Mouse (Mus musculus) stomach, embryonic 14.5 days (tissue): Measurements from ENCODE around the gene Csnk2b. TPM values are rescaled to one million over a fixed set of nuclear protein-coding genes. Genes with fewer than 3 reads are reported as not detected.

Experiments used
- ATAC-seq: fragments of 200-750 bp; cut with Nextera tagmentation; 2 replicates; pipeline ENCODE4 v1.8.0; 2017; ENCODE audit warnings: low read depth, moderate TSS enrichment; ENCODE audit not compliant: insufficient number of reproducible peaks, insufficient read depth, low FRiP score
- H3K27ac ChIP-seq: fragments of 300-500 bp; sonication (generic); 2 replicates; pipeline ENCODE4 v1.5.1; 2014; ENCODE audit warnings: mild to moderate bottlenecking, low read length, moderate library complexity, mixed read lengths
- H3K27me3 ChIP-seq: fragments of 300-500 bp; sonication (generic); 2 replicates; pipeline ENCODE4 v1.6.1; 2014; ENCODE audit warnings: low read length, control low read depth, mixed read lengths; ENCODE audit not compliant: control insufficient read depth, insufficient read depth
- H3K36me3 ChIP-seq: fragments of 300-500 bp; sonication (generic); 2 replicates; pipeline ENCODE4 v1.6.1; 2014; ENCODE audit warnings: mild to moderate bottlenecking, control low read depth, low read length, moderate library complexity, mixed read lengths; ENCODE audit not compliant: control insufficient read depth, insufficient read depth
- H3K4me1 ChIP-seq: fragments of 300-500 bp; sonication (generic); 2 replicates; pipeline ENCODE4 v1.6.1; 2014; ENCODE audit warnings: low read length, control low read depth, mixed read lengths; ENCODE audit not compliant: control insufficient read depth, insufficient read depth
- H3K4me2 ChIP-seq: fragments of 300-500 bp; sonication (generic); replicated peaks from 2 replicates; pipeline ENCODE4 v1.6.1; 2014; ENCODE audit warnings: low read depth, low read length, control low read depth
- H3K4me3 ChIP-seq: fragments of 300-500 bp; sonication (generic); 2 replicates; pipeline ENCODE4 v1.5.1; 2014; ENCODE audit warnings: low read depth, low read length, control low read depth
- H3K9ac ChIP-seq: fragments of 300-500 bp; sonication (generic); replicated peaks from 2 replicates; pipeline ENCODE4 v1.6.1; 2014; ENCODE audit warnings: low read depth, mild to moderate bottlenecking, control low read depth, low read length, moderate library complexity, mixed read lengths
- H3K9me3 ChIP-seq: fragments of 300-500 bp; sonication (generic); 2 replicates; pipeline ENCODE4 v1.6.1; 2016; ENCODE audit warnings: low read depth, low read length, control low read depth; ENCODE audit not compliant: control insufficient read depth
- WGBS: fragments of 180-500 bp; shearing (Covaris S2); extraction: QIAGEN DNeasy Blood & Tissue Kit; methylation state at CpG from one replicate; pipeline ENCODE4 v1.1.7; 2014; 5-methylcytosine and 5-hydroxymethylcytosine counted together
- polyA plus RNA-seq: library from polyadenylated mRNA; unstranded; fragments of >200 nt; fragmentation: Nextera tagmentation; extraction: Ambion mirVana; gene quantifications from 2 replicates; pipeline ENCODE4 v1.2.1, GENCODE M21; 2014

Csnk2b gene
- polyA plus RNA-seq, 1 experiment from 2014 or later: 269 TPM

GRCm38 (mm10) chr17:35156461-35157200 lies 34.8 kb upstream of the Csnk2b start:
- H3K4me1 ChIP-seq: no peaks in the 10 kb centered on the region
- H3K36me3 ChIP-seq: peaks cover 99% of the 10 kb centered on the region
- no peaks in the 10 kb centered on the region for H3K9me3 ChIP-seq
- no peak overlapping the region for H3K9ac ChIP-seq
- no peak overlapping the region for H3K27ac ChIP-seq
- WGBS: 91% methylated on average over 33 of the region's 33 CpGs
- no peak overlapping the region for H3K4me3 ChIP-seq
- H3K4me2 ChIP-seq: no peak overlapping the region
- no peaks in the 10 kb centered on the region for H3K27me3 ChIP-seq
- ATAC-seq: no peak

GRCm38 (mm10) chr17:35155451-35155850 lies 33.6 kb upstream of the Csnk2b start:
- WGBS: 87% methylated on average over 12 of the region's 12 CpGs
- Histone ChIP-seq H3K4me1 (no peaks in the 10 kb centered on the region), H3K27me3 (no peaks in the 10 kb centered on the region), H3K4me2 (no peak overlapping the region), H3K36me3 (peaks cover 96% of the 10 kb centered on the region), H3K9me3 (no peaks in the 10 kb centered on the region), H3K27ac (no peak overlapping the region), H3K4me3 (no peak overlapping the region), H3K9ac (no peak overlapping the region)
- no peak for ATAC-seq

GRCm38 (mm10) chr17:35154616-35155015 lies 32.8 kb upstream of the Csnk2b start:
- Histone ChIP-seq H3K9ac (no peak overlapping the region), H3K4me2 (no peak overlapping the region), H3K4me3 (no peak overlapping the region), H3K27ac (no peak overlapping the region), H3K27me3 (no peaks in the 10 kb centered on the region), H3K4me1 (no peaks in the 10 kb centered on the region), H3K36me3 (peaks cover 96% of the 10 kb centered on the region), H3K9me3 (no peaks in the 10 kb centered on the region)
- 81% methylated on average over 7 of the region's 7 CpGs for WGBS
- ATAC-seq: no peak

- WGBS: 81% methylated on average over 4 of the region's 4 CpGs
- Histone ChIP-seq H3K9ac (no peak overlapping the region), H3K4me2 (no peak overlapping the region), H3K4me1 (no peaks in the 10 kb centered on the region), H3K27ac (no peak overlapping the region), H3K36me3 (peaks cover 96% of the 10 kb centered on the region), H3K9me3 (no peaks in the 10 kb centered on the region), H3K4me3 (no peak overlapping the region), H3K27me3 (no peaks in the 10 kb centered on the region)
- no peak for ATAC-seq
Observed at GRCm38 (mm10) chr17:35153931-35154330, 32.1 kb upstream of the Csnk2b start.

DNA sequence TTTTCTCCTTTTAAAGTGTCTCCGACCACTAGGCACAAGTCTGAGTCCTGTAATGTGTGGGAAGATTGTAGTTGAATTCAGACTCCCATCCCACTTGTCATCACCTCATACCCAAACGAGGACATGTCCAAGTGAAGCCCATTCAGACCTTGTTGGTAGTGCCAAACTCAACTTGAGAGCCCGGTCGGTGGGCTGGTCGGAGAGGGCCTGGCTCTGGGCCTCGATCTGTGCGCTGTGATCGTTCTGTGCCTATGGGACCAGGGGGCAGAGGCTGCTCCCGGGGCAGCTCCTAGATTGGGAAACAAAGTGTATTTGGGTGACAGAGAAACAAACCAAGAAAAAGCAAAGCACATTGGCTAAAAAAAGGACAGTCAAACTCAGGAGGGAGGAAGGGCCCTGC lies 31.2 kb upstream of the Csnk2b start:
- Histone ChIP-seq H3K27me3 (no peaks in the 10 kb centered on the region), H3K4me1 (no peaks in the 10 kb centered on the region), H3K36me3 (peaks cover 96% of the 10 kb centered on the region), H3K9ac (no peak overlapping the region), H3K27ac (no peak overlapping the region), H3K4me2 (no peak overlapping the region), H3K4me3 (no peak overlapping the region), H3K9me3 (no peaks in the 10 kb centered on the region)
- ATAC-seq: no peak
- 87% methylated on average over 9 of the region's 9 CpGs for WGBS

DNA sequence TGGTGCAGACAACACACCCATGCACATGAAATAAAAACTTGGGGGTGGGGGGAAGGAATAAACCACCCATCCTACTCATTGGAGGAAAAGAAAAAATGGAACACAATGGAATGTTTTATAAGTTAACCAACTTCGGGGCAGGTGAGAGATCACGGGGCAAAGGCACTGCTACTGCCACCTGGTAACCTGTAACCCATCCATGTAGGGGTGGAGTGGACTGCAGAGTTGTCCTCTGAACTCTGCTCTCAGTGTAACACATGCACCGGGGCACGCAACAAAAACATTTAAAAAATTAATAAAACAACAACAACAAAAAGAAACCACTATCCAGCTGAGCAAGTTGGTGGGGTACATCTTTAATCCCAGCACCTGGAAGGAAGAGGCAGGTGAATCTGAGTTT lies 30.3 kb upstream of the Csnk2b start:
- ATAC-seq: no peak
- Histone ChIP-seq H3K27ac (no peak overlapping the region), H3K9me3 (no peaks in the 10 kb centered on the region), H3K4me2 (no peak overlapping the region), H3K4me1 (no peaks in the 10 kb centered on the region), H3K36me3 (peaks cover 96% of the 10 kb centered on the region), H3K4me3 (no peak overlapping the region), H3K9ac (no peak overlapping the region), H3K27me3 (no peaks in the 10 kb centered on the region)
- 89% methylated on average over 4 of the region's 4 CpGs for WGBS

DNA sequence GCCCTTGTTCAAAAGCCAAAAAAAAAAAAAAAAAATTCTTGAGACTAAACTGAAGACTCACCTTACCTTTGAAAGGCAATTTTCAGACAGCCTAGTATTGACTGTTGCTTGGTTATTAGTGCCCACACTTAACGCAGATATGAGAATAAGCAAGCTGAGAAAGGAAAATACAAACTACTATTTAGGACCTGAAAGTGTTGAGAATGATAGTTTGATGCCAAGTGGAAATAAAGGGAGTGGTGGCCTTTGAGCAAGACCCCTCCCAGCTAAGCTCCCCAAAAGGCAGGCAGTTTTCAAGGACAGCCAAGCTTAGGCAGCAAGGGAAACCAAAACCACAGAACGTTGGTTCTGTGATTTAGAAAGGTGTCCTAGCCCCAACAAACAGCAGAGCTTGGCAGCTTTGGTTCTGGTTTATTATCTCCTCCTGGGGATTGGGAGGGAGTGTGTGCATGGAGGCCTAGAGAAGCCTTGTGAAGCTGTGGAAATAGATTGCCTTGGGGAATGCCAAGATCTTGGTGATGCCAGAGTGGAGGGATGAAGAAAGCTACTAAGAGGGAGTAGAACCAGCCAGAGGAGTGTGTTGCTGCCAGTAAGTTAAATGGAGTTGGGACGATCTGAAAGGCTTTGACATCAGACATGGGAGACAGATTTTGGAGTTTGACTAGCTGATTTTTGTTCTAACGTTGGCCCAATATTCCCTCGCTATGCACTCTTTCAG lies 26.2 kb upstream of the Csnk2b start:
- H3K27ac ChIP-seq: no peak overlapping the region
- no peak for ATAC-seq

GRCm38 (mm10) chr17:35147348-35147747 lies 25.5 kb upstream of the Csnk2b start:
- peaks cover 96% of the 10 kb centered on the region for H3K36me3 ChIP-seq
- H3K4me3 ChIP-seq: no peak overlapping the region
- H3K4me1 ChIP-seq: no peaks in the 10 kb centered on the region
- no peaks in the 10 kb centered on the region for H3K27me3 ChIP-seq
- no peaks in the 10 kb centered on the region for H3K9me3 ChIP-seq
- 50% methylated on average over 3 of the region's 3 CpGs for WGBS
- no peak overlapping the region for H3K9ac ChIP-seq
- no peak for ATAC-seq
- no peak overlapping the region for H3K27ac ChIP-seq
- no peak overlapping the region for H3K4me2 ChIP-seq

More for the DNA sequence above, 26.2 kb upstream of the Csnk2b start:
- Histone ChIP-seq H3K4me1 (no peaks in the 10 kb centered on the region), H3K9ac (no peak overlapping the region), H3K4me3 (no peak overlapping the region), H3K36me3 (peaks cover 96% of the 10 kb centered on the region), H3K9me3 (no peaks in the 10 kb centered on the region), H3K27me3 (no peaks in the 10 kb centered on the region), H3K4me2 (no peak overlapping the region)
- 68% methylated on average over 5 of the region's 5 CpGs for WGBS
